ENCODE assay signal across 18 mouse cellular contexts in genomic region chr16:90352691-90353090, GRCm38 (mm10). TPM values are rescaled to one million over a fixed set of nuclear protein-coding genes. Genes with fewer than 3 reads are reported as not detected.
DNase-seq lines count a peak whose midpoint lies in the region; ATAC-seq and TF ChIP-seq lines count a peak whose summit lies in the region.
"Had no signal": no experiment of that assay in that cellular context is flagged by ENCODE, and none has a peak within 500 bp of the region (broad histone marks: within the 10 kb centered on the region; RNA-seq: fewer than 3 reads in every experiment).

No protein-coding gene starts in this region.

- no peaks in the 10 kb centered on the region for H3K4me1 ChIP-seq in midbrain, embryonic 11.5 days (ENCODE audit: control insufficient read depth, insufficient read depth, low read length)
- no peaks in the 10 kb centered on the region for H3K4me1 ChIP-seq in midbrain, postnatal 0 days (ENCODE audit: insufficient read depth, low read length)
- peaks cover 4% of the 10 kb centered on the region; the same call in 1 of the 2 replicates for H3K4me1 ChIP-seq in forebrain, postnatal 0 days (ENCODE audit: insufficient read depth)
- peaks cover 4% of the 10 kb centered on the region; the same call in 1 of the 2 replicates for H3K4me1 ChIP-seq in neural tube, embryonic 15.5 days
- H3K4me1 ChIP-seq in stomach, postnatal 0 days (replicated peaks; ENCODE audit: control insufficient read depth, insufficient read depth) = no peaks in the 10 kb centered on the region

- no peaks in the 10 kb centered on the region for H3K9me3 ChIP-seq in midbrain, embryonic 11.5 days (ENCODE audit: control insufficient read depth, low read length)
- no peaks in the 10 kb centered on the region for H3K9me3 ChIP-seq in midbrain, postnatal 0 days (ENCODE audit: low read length)
- no peaks in the 10 kb centered on the region for H3K9me3 ChIP-seq in forebrain, postnatal 0 days (ENCODE audit: low read length)
- no peaks in the 10 kb centered on the region for H3K9me3 ChIP-seq in neural tube, embryonic 15.5 days (replicated peaks)
- no peaks in the 10 kb centered on the region for H3K9me3 ChIP-seq in stomach, postnatal 0 days (ENCODE audit: control insufficient read depth, low read length)
- H3K9me3 ChIP-seq: heart, embryonic 10.5 days; limb, embryonic 15.5 days had no signal

- WGBS in midbrain, embryonic 11.5 days = 62% methylated on average over 6 of the region's 6 CpGs
- WGBS in midbrain, postnatal 0 days = 51% methylated on average over 6 of the region's 6 CpGs
- WGBS in forebrain, postnatal 0 days = 29% methylated on average over 6 of the region's 6 CpGs
- WGBS in neural tube, embryonic 15.5 days = 41% methylated on average over 6 of the region's 6 CpGs
- WGBS in stomach, postnatal 0 days = 56% methylated on average over 6 of the region's 6 CpGs

- no peaks in the 10 kb centered on the region for H3K27me3 ChIP-seq in midbrain, embryonic 11.5 days (ENCODE audit: control insufficient read depth, insufficient read depth, low read length)
- H3K27me3 ChIP-seq in midbrain, postnatal 0 days (ENCODE audit: insufficient read depth, low read length) = no peaks in the 10 kb centered on the region
- no peaks in the 10 kb centered on the region for H3K27me3 ChIP-seq in forebrain, postnatal 0 days (ENCODE audit: insufficient read depth, low read length)
- H3K27me3 ChIP-seq in neural tube, embryonic 15.5 days (replicated peaks) = 0 out of 2 replicates have a peak, but pooled peaks cover 7% of the 10 kb centered on the region
- no peaks in the 10 kb centered on the region for H3K27me3 ChIP-seq in stomach, postnatal 0 days (ENCODE audit: control insufficient read depth, insufficient read depth, low read length)
- H3K27me3 ChIP-seq: limb, embryonic 15.5 days had no signal

- TF ChIP-seq CTCF in midbrain, postnatal 0 days (IDR thresholded peaks at IDR 0.05) = no peak
- TF ChIP-seq CTCF in forebrain, postnatal 0 days (IDR thresholded peaks at IDR 0.05; ENCODE audit: low read depth) = no peak
- TF ChIP-seq CTCF in stomach, postnatal 0 days (IDR thresholded peaks at IDR 0.05; ENCODE audit: low read depth) = no peak

- H3K9ac ChIP-seq in midbrain, embryonic 11.5 days (ENCODE audit: low read length) = no peak overlapping the region
- H3K9ac ChIP-seq in midbrain, postnatal 0 days (replicated peaks; ENCODE audit: low read length, poor library complexity, severe bottlenecking) = no peak overlapping the region
- no peak overlapping the region for H3K9ac ChIP-seq in forebrain, postnatal 0 days
- no peak overlapping the region for H3K9ac ChIP-seq in neural tube, embryonic 15.5 days (replicated peaks)
- H3K9ac ChIP-seq in stomach, postnatal 0 days (ENCODE audit: low read length) = no peak overlapping the region
- H3K9ac ChIP-seq: limb, embryonic 15.5 days had no signal

- peak; percentile 47 for DNase-seq in midbrain, embryonic 11.5 days (ENCODE audit: low spot score, missing footprints)
- no peak for DNase-seq in midbrain, postnatal 0 days (ENCODE audit: low spot score)
- peak; percentile 78 for DNase-seq in forebrain, postnatal 0 days
- peak; percentile 18 to 22 for DNase-seq in layer of hippocampus, postnatal 36 days
- no peak for DNase-seq in stomach, postnatal 0 days (ENCODE audit: low spot score)
- no peak for DNase-seq in cerebellum, postnatal 10 days
- DNase-seq: gastrocnemius, postnatal 10 days; heart, postnatal 36 days; kidney, postnatal 10 days; midbrain, embryonic 14.5 days; thymus, adult 2 months had no signal

- no peaks in the 10 kb centered on the region for H3K36me3 ChIP-seq in midbrain, embryonic 11.5 days (ENCODE audit: control insufficient read depth, insufficient read depth, low read length)
- H3K36me3 ChIP-seq in midbrain, postnatal 0 days (ENCODE audit: insufficient read depth, low read length) = no peaks in the 10 kb centered on the region
- H3K36me3 ChIP-seq in forebrain, postnatal 0 days (ENCODE audit: insufficient read depth) = no peaks in the 10 kb centered on the region
- no peaks in the 10 kb centered on the region for H3K36me3 ChIP-seq in neural tube, embryonic 15.5 days
- no peaks in the 10 kb centered on the region for H3K36me3 ChIP-seq in stomach, postnatal 0 days (ENCODE audit: control insufficient read depth, insufficient read depth, low read length)
- H3K36me3 ChIP-seq: heart, embryonic 10.5 days; limb, embryonic 15.5 days had no signal

- TF ChIP-seq EP300 in stomach, postnatal 0 days (optimal IDR thresholded peaks at IDR 0.05) = no peak

- H3K4me3 ChIP-seq in midbrain, embryonic 11.5 days (ENCODE audit: low read depth, low read length) = no peak overlapping the region
- H3K4me3 ChIP-seq in midbrain, postnatal 0 days (ENCODE audit: low read depth, low read length) = no peak overlapping the region
- no peak overlapping the region for H3K4me3 ChIP-seq in forebrain, postnatal 0 days (ENCODE audit: low read depth, low read length)
- no peak overlapping the region for H3K4me3 ChIP-seq in neural tube, embryonic 15.5 days (replicated peaks)
- no peak overlapping the region for H3K4me3 ChIP-seq in stomach, postnatal 0 days (ENCODE audit: low read depth, low read length)
- H3K4me3 ChIP-seq: erythroblast, embryonic 14.5 days; heart, embryonic 10.5 days; limb, embryonic 15.5 days had no signal

- no peak for ATAC-seq in midbrain, embryonic 11.5 days (ENCODE audit: low FRiP score)
- no peak for ATAC-seq in midbrain, postnatal 0 days (ENCODE audit: low FRiP score)
- ATAC-seq in forebrain, postnatal 0 days = peak; percentile 86
- peak; percentile 28; the same call in 1 of the 2 replicates for ATAC-seq in neural tube, embryonic 15.5 days (ENCODE audit: low FRiP score)
- ATAC-seq in stomach, postnatal 0 days (ENCODE audit: low FRiP score, low TSS enrichment) = no peak
- ATAC-seq: activated CD4-positive, CD25-positive, alpha-beta regulatory T cell, adult 4 months; intestine, postnatal 0 days had no signal

- no peak overlapping the region for H3K4me2 ChIP-seq in midbrain, embryonic 11.5 days
- no peak overlapping the region for H3K4me2 ChIP-seq in midbrain, postnatal 0 days (ENCODE audit: low read depth, low read length, poor library complexity, severe bottlenecking)
- no peak overlapping the region for H3K4me2 ChIP-seq in forebrain, postnatal 0 days (ENCODE audit: low read depth)
- H3K4me2 ChIP-seq in neural tube, embryonic 15.5 days = no peak overlapping the region
- H3K4me2 ChIP-seq in stomach, postnatal 0 days (replicated peaks; ENCODE audit: low read depth) = no peak overlapping the region
- H3K4me2 ChIP-seq: limb, embryonic 15.5 days had no signal

- no peak overlapping the region for H3K27ac ChIP-seq in midbrain, embryonic 11.5 days (ENCODE audit: low read depth, low read length)
- no peak overlapping the region for H3K27ac ChIP-seq in midbrain, postnatal 0 days (ENCODE audit: low read depth, low read length)
- peak overlapping the region; percentile 78 for H3K27ac ChIP-seq in forebrain, postnatal 0 days (ENCODE audit: low read depth, low read length)
- no peak overlapping the region for H3K27ac ChIP-seq in neural tube, embryonic 15.5 days (replicated peaks)
- no peak overlapping the region for H3K27ac ChIP-seq in stomach, postnatal 0 days (replicated peaks)
- H3K27ac ChIP-seq: heart, embryonic 10.5 days; limb, embryonic 15.5 days; macrophage had no signal

RNA-seq across cellular contexts. Expression of gene Hunk, which starts 33.1 kb away (rescaled TPM):
- polyA plus RNA-seq in midbrain, embryonic 11.5 days (2014; fragmentation: Nextera tagmentation; extraction: Ambion mirVana) = 9.7 TPM in 2 replicates
- total RNA-seq in midbrain, postnatal 0 days (2014; rRNA removed) = 12.8 and 14.4 TPM in 2 replicates
- 3.2 and 3.9 TPM in 2 replicates for polyA plus RNA-seq in midbrain, postnatal 0 days (2015; fragmentation: Nextera tagmentation; extraction: Ambion mirVana)
- 12.9 and 20.6 TPM in 2 replicates for total RNA-seq in forebrain, postnatal 0 days (2014; rRNA removed)
- 4.2 and 5.2 TPM in 2 replicates for polyA plus RNA-seq in forebrain, postnatal 0 days (2015; fragmentation: Nextera tagmentation; extraction: Ambion mirVana)
- 10 to 100 TPM; 24.9 to 25.2 TPM for total RNA-seq in layer of hippocampus, postnatal 36 days (2021)
- 5.1 and 6.1 TPM in 2 replicates for polyA plus RNA-seq in neural tube, embryonic 15.5 days (2015; fragmentation: Nextera tagmentation; extraction: Ambion mirVana)
- 1.8 and 1.9 TPM in 2 replicates for polyA plus RNA-seq in stomach, postnatal 0 days (2015; fragmentation: Nextera tagmentation; extraction: Ambion mirVana)
- polyA plus RNA-seq: erythroblast, embryonic 14.5 days; macrophage had no signal

Comparison
In these comparisons a context has a peak if more than half of its experiments do, and no peak if none do; other contexts are left out.
1. DNase-seq: peak in midbrain, embryonic 11.5 days (single experiment), forebrain, postnatal 0 days (single experiment) and layer of hippocampus, postnatal 36 days (2 of 2); none in midbrain, postnatal 0 days (single experiment), stomach, postnatal 0 days (single experiment) and cerebellum, postnatal 10 days (0 of 2).
2. ATAC-seq: peak in forebrain, postnatal 0 days (single experiment) and neural tube, embryonic 15.5 days (single experiment); none in midbrain, embryonic 11.5 days (single experiment), midbrain, postnatal 0 days (single experiment) and stomach, postnatal 0 days (single experiment).